Mouse (Mus musculus) left cerebral cortex, adult 2 months (tissue): ENCODE measurements around the gene Dapk2. TPM values are rescaled to one million over a fixed set of nuclear protein-coding genes. Genes with fewer than 3 reads are reported as not detected.

Experiments
- DNase-seq, 2 experiments: peaks; one replicate each; pipeline ENCODE4 v3.0.0; 2021 to 2022; ENCODE audit warnings: low spot score in 2 of 2, mixed read lengths in 1 of 2; ENCODE audit errors: extremely low spot score in 1 of 2
- H3K27ac ChIP-seq: fragments of 200-600 bp; 2 replicates; pipeline ENCODE4 v1.8.1; 2022
- H3K4me3 ChIP-seq: fragments of 200-600 bp; 2 replicates; pipeline ENCODE4 v1.8.1; 2022
- CTCF ChIP-seq: fragments of 200-600 bp; IDR thresholded peaks from 2 replicates; pipeline ENCODE4 v1.8.1; 2022; ENCODE audit warnings: antibody characterized with exemption, mild to moderate bottlenecking, moderate library complexity
- intact Hi-C: fragments of 180-260 bp; cut with DNase I; formaldehyde crosslinking; loops from one replicate; pipeline ENCODE4 v1.15.1; 2025
- total RNA-seq, 2 experiments: library from RNA; stranded (reverse); gene quantifications; 2 replicates each; pipeline ENCODE4 v1.2.3; 2021

Dapk2 gene
- total RNA-seq, 2 experiments from 2014 or later: 2.6 to 2.8 TPM

- Histone ChIP-seq H3K4me3 (no peak overlapping the region), H3K27ac (no peak overlapping the region)
- no peak for DNase-seq
- TF ChIP-seq CTCF: no peak
- intact Hi-C loops: no loop called here
These were observed 149.3 kb downstream of the Dapk2 start for GRCm38 (mm10) chr9:66307341-66307740.

GRCm38 (mm10) chr9:66308741-66309140 lies 150.7 kb downstream of the Dapk2 start:
- TF ChIP-seq CTCF: no peak
- intact Hi-C loops: no loop called here
- H3K27ac ChIP-seq: no peak overlapping the region
- no peak overlapping the region for H3K4me3 ChIP-seq
- DNase-seq: no peak

GRCm38 (mm10) chr9:66311458-66311857 lies 153.4 kb downstream of the Dapk2 start:
- Histone ChIP-seq H3K27ac (no peak overlapping the region), H3K4me3 (no peak overlapping the region)
- TF ChIP-seq CTCF: no peak
- intact Hi-C loops: no loop called here
- DNase-seq: no peak

GRCm38 (mm10) chr9:66316603-66317002 lies 158.6 kb downstream of the Dapk2 start:
- intact Hi-C loops: no loop called here
- no peak for TF ChIP-seq CTCF
- Histone ChIP-seq H3K4me3 (no peak overlapping the region), H3K27ac (no peak overlapping the region; the same call in 1 of the 2 replicates)
- DNase-seq: no peak

Other genes starting within 250 kb of the Dapk2 start
- gene Trip4, start 249.4 kb upstream of the Dapk2 start, total RNA-seq: 10 to 100 TPM; 34.3 to 36.6 TPM
- 10 to 100 TPM; 42.3 to 47.1 TPM for gene Csnk1g1, start 249.3 kb upstream of the Dapk2 start, total RNA-seq
- gene Ppib, start 98.0 kb upstream of the Dapk2 start, total RNA-seq: 100 to 1,000 TPM; 161 to 170 TPM
- gene Snx22, start 88.5 kb upstream of the Dapk2 start, total RNA-seq: 1 to 10 TPM; 3.5 to 3.9 TPM
- 10 to 100 TPM; 71.8 to 74.8 TPM for gene Snx1, start 31.6 kb upstream of the Dapk2 start, total RNA-seq
- 10 to 100 TPM; 27.6 to 28.7 TPM for gene Ciao2a, start 31.6 kb upstream of the Dapk2 start, total RNA-seq
- gene Herc1, start 192.2 kb downstream of the Dapk2 start, total RNA-seq: 100 to 1,000 TPM; 128 to 132 TPM